Mouse (Mus musculus) lung, embryonic 14.5 days (tissue): ENCODE data around the gene Dtnbp1. TPM values are rescaled to one million over a fixed set of nuclear protein-coding genes. Genes with fewer than 3 reads are reported as not detected.

Experiments used
- ATAC-seq: fragments of 200-750 bp; cut with Nextera tagmentation; 2 replicates; pipeline ENCODE4 v1.8.0; 2017; ENCODE audit warnings: mild to moderate bottlenecking, moderate TSS enrichment, moderate library complexity; ENCODE audit not compliant: insufficient read depth
- DNase-seq: peaks from one replicate; pipeline ENCODE4 v3.0.0-alpha.2; 2015
- H3K27ac ChIP-seq: fragments of 300-500 bp; sonication (generic); 2 replicates; pipeline ENCODE4 v1.5.1; 2014; ENCODE audit warnings: low read depth, mild to moderate bottlenecking, moderate library complexity
- H3K27me3 ChIP-seq: fragments of 300-500 bp; sonication (generic); 2 replicates; pipeline ENCODE4 v1.6.1; 2014; ENCODE audit warnings: low read length, control low read depth; ENCODE audit not compliant: insufficient read depth
- H3K36me3 ChIP-seq: fragments of 300-500 bp; sonication (generic); 2 replicates; pipeline ENCODE4 v1.6.1; 2014; ENCODE audit warnings: control low read depth; ENCODE audit not compliant: insufficient read depth
- H3K4me1 ChIP-seq: fragments of 300-500 bp; sonication (generic); 2 replicates; pipeline ENCODE4 v1.6.1; 2014; ENCODE audit warnings: antibody characterized with exemption, control low read depth; ENCODE audit not compliant: insufficient read depth
- H3K4me2 ChIP-seq: fragments of 300-500 bp; sonication (generic); 2 replicates; pipeline ENCODE4 v1.6.1; 2014; ENCODE audit warnings: mild to moderate bottlenecking
- H3K4me3 ChIP-seq: fragments of 300-500 bp; sonication (generic); 2 replicates; pipeline ENCODE4 v1.5.1; 2014; ENCODE audit warnings: low read depth, low read length
- H3K9ac ChIP-seq: fragments of 300-500 bp; sonication (generic); 2 replicates; pipeline ENCODE4 v1.6.1; 2014
- H3K9me3 ChIP-seq: fragments of 300-500 bp; sonication (generic); 2 replicates; pipeline ENCODE4 v1.6.1; 2016; ENCODE audit warnings: low read depth, low read length, control low read depth
- CTCF ChIP-seq: IDR thresholded peaks from 2 replicates; pipeline ENCODE4 v1.5.1; 2016; ENCODE audit warnings: antibody characterized with exemption, low read depth
- WGBS: fragments of 180-500 bp; shearing (Covaris S2); extraction: QIAGEN DNeasy Blood & Tissue Kit; methylation state at CpG from one replicate; pipeline ENCODE4 v1.1.7; 2014; 5-methylcytosine and 5-hydroxymethylcytosine counted together
- polyA plus RNA-seq: library from polyadenylated mRNA; unstranded; fragments of >200 nt; fragmentation: Nextera tagmentation; extraction: Ambion mirVana; gene quantifications from 2 replicates; pipeline ENCODE4 v1.2.1, GENCODE M21; 2014

Dtnbp1 gene
- polyA plus RNA-seq, 1 experiment from 2014 or later = 75.8 TPM

GRCm38 (mm10) chr13:45023356-45024150, 21.6 kb upstream of the Dtnbp1 start:
- Histone ChIP-seq H3K9me3 (no peaks in the 10 kb centered on the region), H3K27me3 (no peaks in the 10 kb centered on the region), H3K4me1 (no peaks in the 10 kb centered on the region), H3K36me3 (no peaks in the 10 kb centered on the region), H3K4me2 (no peak overlapping the region), H3K27ac (no peak overlapping the region), H3K4me3 (no peak overlapping the region), H3K9ac (no peak overlapping the region)
- no peak for ATAC-seq
- no peak for DNase-seq
- WGBS = 75% methylated on average over 20 of the region's 20 CpGs
- no peak for TF ChIP-seq CTCF

GRCm38 (mm10) chr13:45008150-45008549, 6.2 kb upstream of the Dtnbp1 start:
- Histone ChIP-seq H3K36me3 (no peaks in the 10 kb centered on the region), H3K27me3 (no peaks in the 10 kb centered on the region), H3K9ac (no peak overlapping the region), H3K4me1 (no peaks in the 10 kb centered on the region), H3K4me3 (no peak overlapping the region), H3K27ac (no peak overlapping the region), H3K4me2 (no peak overlapping the region), H3K9me3 (no peaks in the 10 kb centered on the region)
- peak; percentile 64 for TF ChIP-seq CTCF
- no peak for ATAC-seq
- peak; percentile 49 for DNase-seq
- WGBS = 83% methylated on average over 7 of the region's 7 CpGs

GRCm38 (mm10) chr13:45007726-45008125, 5.8 kb upstream of the Dtnbp1 start:
- 82% methylated on average over 6 of the region's 6 CpGs for WGBS
- H3K4me3 ChIP-seq = no peak overlapping the region
- H3K27ac ChIP-seq = no peak overlapping the region
- H3K4me1 ChIP-seq = no peaks in the 10 kb centered on the region
- ATAC-seq (no peak), DNase-seq (no peak)
- H3K9me3 ChIP-seq = no peaks in the 10 kb centered on the region
- no peaks in the 10 kb centered on the region for H3K27me3 ChIP-seq
- no peaks in the 10 kb centered on the region for H3K36me3 ChIP-seq
- TF ChIP-seq CTCF = no peak
- H3K4me2 ChIP-seq = no peak overlapping the region
- no peak overlapping the region for H3K9ac ChIP-seq

GRCm38 (mm10) chr13:45006483-45006882, 4.5 kb upstream of the Dtnbp1 start:
- H3K4me1 ChIP-seq = no peaks in the 10 kb centered on the region
- peak; percentile 55 for DNase-seq
- TF ChIP-seq CTCF = peak; percentile 61
- H3K27ac ChIP-seq = no peak overlapping the region
- no peaks in the 10 kb centered on the region for H3K27me3 ChIP-seq
- H3K4me2 ChIP-seq = no peak overlapping the region
- H3K36me3 ChIP-seq = no peaks in the 10 kb centered on the region
- ATAC-seq = no peak
- 76% methylated on average over 5 of the region's 5 CpGs for WGBS
- no peak overlapping the region for H3K9ac ChIP-seq
- no peak overlapping the region for H3K4me3 ChIP-seq
- no peaks in the 10 kb centered on the region for H3K9me3 ChIP-seq

- ATAC-seq (no peak), DNase-seq (peak; percentile 43)
- Histone ChIP-seq H3K9ac (no peak overlapping the region), H3K9me3 (no peaks in the 10 kb centered on the region), H3K4me1 (no peaks in the 10 kb centered on the region), H3K4me2 (no peak overlapping the region), H3K4me3 (no peak overlapping the region), H3K27ac (no peak overlapping the region), H3K27me3 (no peaks in the 10 kb centered on the region), H3K36me3 (no peaks in the 10 kb centered on the region)
- 57% methylated on average over 7 of the region's 7 CpGs for WGBS
- no peak for TF ChIP-seq CTCF
These were observed 3.9 kb upstream of the Dtnbp1 start for GRCm38 (mm10) chr13:45005861-45006260.

- Histone ChIP-seq H3K9ac (no peak overlapping the region), H3K4me3 (no peak overlapping the region), H3K27ac (no peak overlapping the region), H3K27me3 (no peaks in the 10 kb centered on the region), H3K9me3 (no peaks in the 10 kb centered on the region), H3K4me2 (no peak overlapping the region), H3K4me1 (no peaks in the 10 kb centered on the region), H3K36me3 (no peaks in the 10 kb centered on the region)
- no peak for TF ChIP-seq CTCF
- DNase-seq (no peak), ATAC-seq (no peak)
- WGBS = 75% methylated on average over 5 of the region's 5 CpGs
These were observed 3.1 kb upstream of the Dtnbp1 start for GRCm38 (mm10) chr13:45004987-45005592.

- H3K4me2 ChIP-seq = no peak overlapping the region; the same call in 1 of the 2 replicates
- H3K4me1 ChIP-seq = no peaks in the 10 kb centered on the region
- ATAC-seq (no peak), DNase-seq (no peak)
- peaks cover 8% of the 10 kb centered on the region; the same call in 1 of the 2 replicates for H3K36me3 ChIP-seq
- no peaks in the 10 kb centered on the region for H3K9me3 ChIP-seq
- H3K9ac ChIP-seq = no peak overlapping the region
- no peak overlapping the region for H3K27ac ChIP-seq
- 63% methylated on average over 5 of the region's 5 CpGs for WGBS
- H3K4me3 ChIP-seq = no peak overlapping the region
- no peaks in the 10 kb centered on the region for H3K27me3 ChIP-seq
- no peak for TF ChIP-seq CTCF
These were observed 1.1 kb upstream of the Dtnbp1 start for GRCm38 (mm10) chr13:45003026-45003425.
